Mouse (Mus musculus): ENCODE results near the gene Mvd.

DNA sequence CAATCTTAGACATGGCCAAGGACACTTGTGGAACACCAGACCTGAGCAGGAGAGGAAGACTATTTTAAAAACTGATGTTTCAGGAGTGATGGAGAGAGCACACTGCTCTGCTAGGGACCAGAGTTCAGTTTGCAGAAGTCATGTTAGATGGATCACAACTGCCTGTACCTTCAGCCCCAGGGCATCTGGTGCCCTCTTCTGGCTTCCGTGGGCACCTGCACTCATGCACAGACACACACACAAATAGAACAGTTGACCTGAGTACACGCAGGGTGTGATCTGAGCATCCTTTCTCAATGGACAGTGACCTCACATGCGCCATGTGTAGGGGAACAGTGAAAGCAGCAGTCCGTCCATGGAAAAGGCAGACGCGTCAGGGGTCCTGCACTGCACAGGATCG, 40.7 kb upstream of the Mvd start:
- TF ChIP-seq POLR2A (IDR thresholded peaks at IDR 0.05; ENCODE audit: borderline replicate concordance, extremely low read depth, low read depth, low read length) (no peak), CTCF (IDR thresholded peaks at IDR 0.05; ENCODE audit: insufficient read depth, low read length) (peak; percentile 35; the same call in 1 of the 2 replicates)
